Mouse (Mus musculus) right cerebral cortex, postnatal 25 days (tissue): ENCODE results near the gene 9930111J21Rik2.
"Not testable (repeated sequence)": the region's sequence is repeated elsewhere in the genome, so short reads cannot be mapped to it uniquely, and the experiment has no call there.

Experiments used
- DNase-seq: peaks from one replicate; pipeline ENCODE4 v3.0.0; 2022

The 9930111J21Rik2 gene

DNA sequence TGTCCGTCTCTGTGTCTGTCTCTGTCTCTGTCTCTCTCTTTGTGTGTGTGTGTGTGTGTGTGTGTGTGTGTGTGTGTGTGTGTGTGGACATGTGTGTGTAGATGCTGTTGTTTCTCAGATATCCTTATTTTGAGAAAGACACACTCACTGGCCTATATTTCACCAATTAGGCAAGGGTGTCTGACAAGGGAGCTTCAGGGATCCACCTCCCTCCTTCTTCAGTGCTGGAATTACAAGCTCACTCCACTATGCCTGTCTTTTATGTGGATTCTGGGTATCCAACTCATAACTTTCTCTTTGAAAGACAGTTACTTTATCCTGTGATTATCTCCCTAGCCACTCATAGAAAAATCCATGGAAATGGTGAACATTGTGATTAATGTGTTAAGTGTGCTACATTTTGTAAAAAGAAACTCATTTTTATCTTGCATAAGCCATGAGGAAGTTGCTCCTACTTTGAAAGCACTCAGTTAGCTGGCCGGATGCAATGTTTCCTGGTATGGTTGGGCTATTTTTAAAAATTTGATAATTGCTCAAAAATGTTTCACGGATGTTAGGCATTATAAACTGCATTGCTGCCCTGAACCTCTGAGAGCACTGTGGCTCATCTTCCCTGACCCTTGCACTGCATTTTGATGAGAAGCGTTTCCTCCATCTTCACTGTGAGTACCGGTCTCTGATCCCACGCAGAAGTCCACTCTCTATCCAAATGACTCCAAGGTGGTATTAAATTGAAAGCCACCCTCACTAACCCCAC, 25.1 kb upstream of the 9930111J21Rik2 start, which contains the start of gene Ifi47:
Gene Ifi47, plus strand, starts transcription at position 587 of the 757 bp plus-strand sequence.
- not testable (repeated sequence) for DNase-seq

GRCm38 (mm10) chr11:49068358-49068757, 17.3 kb upstream of the 9930111J21Rik2 start:
- DNase-seq: no peak

- DNase-seq: not testable (repeated sequence)
Measured at GRCm38 (mm10) chr11:49063713-49064469, 12.8 kb upstream of the 9930111J21Rik2 start, which contains the start of gene Tgtp2. Tgtp2 (minus strand) TSS chr11:49064206.

DNA sequence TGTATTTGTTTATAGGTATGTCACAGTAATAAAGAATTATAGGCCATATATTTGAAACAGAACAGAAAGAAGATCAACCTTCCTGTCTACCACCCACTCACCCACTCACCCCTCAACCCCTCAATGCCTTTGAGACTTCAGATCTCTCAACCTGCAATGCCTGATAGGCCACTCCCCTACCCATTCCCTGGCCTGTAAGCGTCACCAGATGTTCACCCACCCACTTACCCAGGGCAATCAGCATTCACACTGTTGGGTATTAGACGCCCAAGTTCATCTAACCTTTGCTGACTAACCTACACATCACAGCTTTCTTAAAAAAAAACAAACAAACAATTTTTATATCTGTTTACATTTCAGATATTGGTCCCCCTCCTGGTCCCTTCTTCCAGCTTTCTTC, 10.8 kb upstream of the 9930111J21Rik2 start:
- DNase-seq: not testable (repeated sequence)

DNA sequence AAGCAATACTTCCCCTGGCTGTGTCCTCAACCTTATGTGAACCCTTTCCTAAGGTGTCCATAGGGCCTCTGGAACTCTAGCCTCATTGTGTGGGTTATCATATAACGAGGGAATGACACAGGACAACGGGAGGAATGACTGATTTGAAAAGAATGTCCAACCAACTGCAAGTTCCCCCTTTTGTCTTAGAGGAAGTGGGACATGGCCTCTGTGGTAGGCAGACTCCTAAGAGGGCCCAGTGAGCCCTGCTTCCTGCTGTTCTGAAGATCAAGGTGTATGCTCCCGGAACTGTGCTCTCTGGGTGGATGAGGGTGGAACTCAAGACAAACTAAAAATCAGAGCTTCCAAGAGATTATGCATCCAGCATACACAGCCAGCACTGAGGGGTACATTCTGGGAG, 9.0 kb upstream of the 9930111J21Rik2 start:
- not testable (repeated sequence) for DNase-seq

- not testable (repeated sequence) for DNase-seq
Measured at GRCm38 (mm10) chr11:49051894-49052293, 852 bp upstream of the 9930111J21Rik2 start.

GRCm38 (mm10) chr11:49050064-49050463, 978 bp downstream of the 9930111J21Rik2 start:
- not testable (repeated sequence) for DNase-seq

GRCm38 (mm10) chr11:49012074-49012473, 39.0 kb downstream of the 9930111J21Rik2 start:
- not testable (repeated sequence) for DNase-seq

DNA sequence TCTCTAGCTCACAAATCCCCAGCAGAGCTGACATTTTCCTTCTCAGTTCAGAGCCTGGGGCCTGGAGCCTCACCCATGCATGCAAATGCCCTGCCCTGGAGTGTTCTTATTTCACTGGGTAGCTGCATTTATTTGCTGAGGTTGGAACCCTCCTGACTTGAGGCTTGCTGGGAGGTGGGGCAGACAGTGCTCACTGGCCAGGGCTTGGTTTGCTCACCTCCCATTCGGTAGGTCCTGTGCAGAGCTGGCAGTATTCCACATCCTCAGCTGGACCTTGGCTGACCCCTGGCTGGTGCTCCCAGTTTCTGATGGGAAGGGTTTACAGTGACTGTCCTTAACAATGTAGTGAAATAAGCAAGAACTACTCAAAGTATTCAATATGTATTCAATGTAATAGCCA, 44.3 kb downstream of the 9930111J21Rik2 start:
- not testable (repeated sequence) for DNase-seq

- DNase-seq: not testable (repeated sequence)
Measured at GRCm38 (mm10) chr11:49006317-49006716, 44.7 kb downstream of the 9930111J21Rik2 start.

DNA sequence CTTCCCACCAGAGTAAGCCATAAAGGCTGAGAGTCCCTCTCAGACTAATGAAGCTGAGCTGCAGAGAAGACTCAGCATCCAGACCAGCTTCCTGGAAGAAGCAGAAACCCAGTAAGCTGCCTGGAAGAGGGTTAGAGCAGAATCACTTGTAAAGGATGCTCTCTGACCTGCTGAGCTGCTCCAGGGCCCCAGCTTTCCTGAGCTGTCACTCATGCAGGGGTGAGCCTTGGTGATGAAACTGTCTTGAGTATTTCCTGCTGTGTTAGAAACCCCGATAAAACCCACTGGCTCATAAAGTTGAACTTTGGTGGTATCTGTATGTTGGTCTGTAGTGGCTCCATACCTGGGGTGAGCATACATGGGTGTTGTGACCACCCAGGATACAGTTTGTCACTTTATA, 50.6 kb downstream of the 9930111J21Rik2 start:
- not testable (repeated sequence) for DNase-seq

DNA sequence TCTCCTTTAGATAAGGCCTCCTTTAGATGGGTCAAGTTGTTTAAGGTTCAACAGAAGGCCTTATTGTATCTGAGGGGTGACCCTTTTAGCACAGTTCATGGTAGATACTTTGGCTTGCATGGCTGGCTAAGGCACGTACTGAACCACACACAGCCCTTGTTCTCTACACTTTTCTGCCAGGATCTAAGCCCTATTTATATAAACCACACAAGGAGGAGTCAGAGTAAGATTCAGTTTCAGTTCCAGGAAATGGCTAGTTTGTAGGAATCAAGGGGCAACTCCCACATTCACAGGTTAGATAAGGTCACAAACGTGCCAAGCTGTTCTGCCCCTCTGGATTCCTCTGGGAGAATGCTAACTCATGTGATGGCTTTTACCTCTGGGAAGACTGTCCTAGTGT, 57.0 kb downstream of the 9930111J21Rik2 start, which contains the start of gene Tgtp1:
Gene Tgtp1, minus strand, starts transcription at position 155 of the 400 bp plus-strand sequence.
- not testable (repeated sequence) for DNase-seq

DNA sequence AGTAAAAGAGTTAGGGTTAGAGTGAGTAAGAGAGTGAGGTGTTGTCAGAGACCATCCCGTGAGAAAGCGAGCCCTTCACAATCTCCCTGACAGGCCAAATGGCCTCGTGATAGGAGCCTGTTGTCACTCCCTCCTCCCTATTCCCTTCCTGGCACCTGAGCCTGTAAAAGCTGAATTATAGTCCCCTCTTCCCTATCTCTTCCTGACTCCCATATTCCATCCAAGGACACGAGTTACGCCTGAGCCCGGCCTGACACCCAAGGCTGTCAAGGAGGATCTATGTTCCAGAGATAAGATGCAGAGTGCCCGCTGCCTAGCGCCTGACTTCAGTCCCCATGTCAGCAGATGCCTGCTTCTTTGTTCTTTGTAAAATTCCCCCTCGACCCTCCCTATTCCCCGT, 57.7 kb downstream of the 9930111J21Rik2 start:
- DNase-seq: not testable (repeated sequence)

- DNase-seq: not testable (repeated sequence)
Measured at GRCm38 (mm10) chr11:48991740-48992520, 59.1 kb downstream of the 9930111J21Rik2 start, which contains the start of gene Gm12185. Gm12185 (minus strand) TSS chr11:48992226.

- not testable (repeated sequence) for DNase-seq
Measured at GRCm38 (mm10) chr11:48989981-48990380, 61.1 kb downstream of the 9930111J21Rik2 start.

GRCm38 (mm10) chr11:48988219-48988618, 62.8 kb downstream of the 9930111J21Rik2 start:
- DNase-seq: not testable (repeated sequence)

DNA sequence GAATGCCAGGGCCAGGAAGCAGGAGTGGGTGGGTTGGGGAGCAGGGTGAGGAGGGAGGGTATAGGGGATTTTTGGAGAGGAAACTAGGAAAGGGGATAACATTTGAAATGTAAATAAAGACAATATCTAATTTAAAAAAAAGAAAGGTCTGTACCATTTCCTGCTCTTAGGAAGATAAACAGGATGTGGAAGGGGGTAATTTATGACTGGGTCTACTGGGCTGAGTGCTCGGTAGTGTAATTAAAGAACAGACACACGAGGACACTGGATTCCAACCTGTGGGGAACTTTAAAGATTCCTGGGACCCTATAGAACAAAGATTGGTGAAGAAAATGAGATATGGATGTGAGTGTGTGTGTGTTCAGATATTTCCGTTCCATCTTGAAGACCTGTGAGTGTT, 68.2 kb downstream of the 9930111J21Rik2 start:
- not testable (repeated sequence) for DNase-seq

GRCm38 (mm10) chr11:48980052-48980451, 71.0 kb downstream of the 9930111J21Rik2 start:
- DNase-seq: not testable (repeated sequence)

- DNase-seq: not testable (repeated sequence)
Measured at GRCm38 (mm10) chr11:48979251-48979650, 71.8 kb downstream of the 9930111J21Rik2 start, which contains the start of gene 9930111J21Rik1. 9930111J21Rik1 (minus strand) TSS chr11:48979398.

GRCm38 (mm10) chr11:48978240-48978939, 72.7 kb downstream of the 9930111J21Rik2 start, which contains the start of gene Olfr56:
Olfr56 (plus strand) TSS chr11:48978889.
- not testable (repeated sequence) for DNase-seq

DNA sequence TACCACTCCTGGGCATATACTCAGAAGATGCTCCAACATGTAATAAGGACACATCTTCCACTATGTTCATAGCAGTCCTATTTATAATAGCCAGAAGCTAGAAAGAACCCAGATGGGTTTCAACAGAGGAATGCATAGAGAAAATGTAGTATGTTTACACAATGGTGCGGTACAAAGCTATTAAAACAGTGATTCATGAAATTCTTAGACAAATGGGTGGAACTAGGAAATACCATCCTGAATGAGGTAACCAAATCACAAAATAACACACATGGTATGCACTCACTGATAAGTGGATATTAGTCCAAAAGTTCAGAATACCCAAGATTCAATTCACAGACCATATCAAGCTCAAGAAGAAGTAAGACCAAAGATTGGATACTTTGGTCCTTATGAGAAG, 76.4 kb downstream of the 9930111J21Rik2 start:
- DNase-seq: not testable (repeated sequence)
